13 mouse cellular contexts compared by ENCODE assay signal in the genomic region with DNA sequence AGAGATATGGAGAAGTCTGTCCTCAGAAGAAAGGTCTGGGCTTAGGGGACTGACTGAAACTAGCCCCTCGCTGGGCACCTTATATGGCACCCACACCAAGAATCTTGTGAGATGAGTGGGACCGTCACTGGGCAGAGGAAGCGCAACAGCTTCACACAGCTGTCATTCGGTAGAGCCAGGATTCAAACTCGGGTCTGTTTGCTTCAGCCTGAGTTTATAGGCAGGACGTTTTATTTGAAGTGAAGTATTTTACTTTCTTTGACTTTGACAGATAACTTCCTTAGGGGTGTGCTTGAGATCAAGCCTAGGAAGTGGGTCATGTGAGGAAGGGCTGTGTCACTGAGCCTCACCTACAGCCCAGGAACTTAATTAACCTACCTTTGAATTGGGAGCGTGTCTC. TPM values are rescaled to one million over a fixed set of nuclear protein-coding genes. Genes with fewer than 3 reads are reported as not detected.
DNase-seq lines count a peak whose midpoint lies in the region; ATAC-seq lines count a peak whose summit lies in the region.
"Had no signal": no experiment of that assay in that cellular context is flagged by ENCODE, and none has a peak within 500 bp of the region (broad histone marks: within the 10 kb centered on the region; RNA-seq: fewer than 3 reads in every experiment).

No protein-coding gene starts in this region.

- 0 out of 2 replicates have a peak overlapping the region, but pooled peaks have one; percentile 5 for H3K4me2 ChIP-seq in heart, embryonic 14.5 days (ENCODE audit: low read length)
- H3K4me2 ChIP-seq in liver, embryonic 13.5 days: 0 out of 2 replicates have a peak overlapping the region, but pooled peaks have one; percentile 13
- H3K4me2 ChIP-seq: embryonic facial prominence, embryonic 15.5 days had no signal

- H3K36me3 ChIP-seq in heart, embryonic 14.5 days (ENCODE audit: control insufficient read depth, insufficient read depth, low read length): peaks cover 71% of the 10 kb centered on the region
- H3K36me3 ChIP-seq in megakaryocyte, embryonic 14.5 days (replicated peaks; ENCODE audit: low read length): peaks cover 52% of the 10 kb centered on the region
- peaks cover 6% of the 10 kb centered on the region; the same call in 1 of the 2 replicates for H3K36me3 ChIP-seq in liver, embryonic 13.5 days

- no peaks in the 10 kb centered on the region for H3K27me3 ChIP-seq in heart, embryonic 14.5 days (ENCODE audit: control insufficient read depth, insufficient read depth, low read length)
- no peaks in the 10 kb centered on the region for H3K27me3 ChIP-seq in megakaryocyte, embryonic 14.5 days (replicated peaks)
- no peaks in the 10 kb centered on the region for H3K27me3 ChIP-seq in liver, embryonic 13.5 days
- H3K27me3 ChIP-seq: embryonic facial prominence, embryonic 15.5 days; neural tube, embryonic 13.5 days had no signal

- peaks cover 9 to 33% of the 10 kb centered on the region in 2 experiments for H3K4me1 ChIP-seq in heart, embryonic 14.5 days (ENCODE audit: control insufficient read depth in 2 of 2, insufficient read depth in 2 of 2, low read length in 2 of 2)
- peaks cover 73% of the 10 kb centered on the region for H3K4me1 ChIP-seq in megakaryocyte, embryonic 14.5 days
- H3K4me1 ChIP-seq in liver, embryonic 13.5 days (replicated peaks): peaks cover 55% of the 10 kb centered on the region

- H3K9ac ChIP-seq in heart, embryonic 14.5 days (ENCODE audit: low read length): no peak overlapping the region
- no peak overlapping the region for H3K9ac ChIP-seq in liver, embryonic 13.5 days
- H3K9ac ChIP-seq: embryonic facial prominence, embryonic 15.5 days; neural tube, embryonic 13.5 days had no signal

- no peaks in the 10 kb centered on the region for H3K9me3 ChIP-seq in heart, embryonic 14.5 days (ENCODE audit: control insufficient read depth, low read length)
- H3K9me3 ChIP-seq in megakaryocyte, embryonic 14.5 days: no peaks in the 10 kb centered on the region
- no peaks in the 10 kb centered on the region for H3K9me3 ChIP-seq in liver, embryonic 13.5 days (replicated peaks)
- H3K9me3 ChIP-seq: embryonic facial prominence, embryonic 15.5 days; neural tube, embryonic 13.5 days had no signal

- 84% methylated on average over 7 of the region's 7 CpGs for WGBS in heart, embryonic 14.5 days
- WGBS in liver, embryonic 13.5 days (ENCODE audit: insufficient replicate concordance): 61% methylated on average over 7 of the region's 7 CpGs

- no peak for ATAC-seq in heart, embryonic 14.5 days (ENCODE audit: insufficient number of reproducible peaks, insufficient read depth, low FRiP score, low read depth)
- no peak for ATAC-seq in megakaryocyte, adult 5-6 weeks (ENCODE audit: poor library complexity, severe bottlenecking)
- ATAC-seq in liver, embryonic 13.5 days (ENCODE audit: low read depth): no peak

- H3K4me3 ChIP-seq in heart, embryonic 14.5 days (ENCODE audit: control insufficient read depth in 1 of 2, insufficient read depth in 1 of 2, low read depth in 1 of 2, low read length in 2 of 2): no peak overlapping the region
- H3K4me3 ChIP-seq in megakaryocyte, embryonic 14.5 days (replicated peaks): peak overlapping the region; percentile 87
- no peak overlapping the region for H3K4me3 ChIP-seq in liver, embryonic 13.5 days (replicated peaks)
- H3K4me3 ChIP-seq: embryonic facial prominence, embryonic 15.5 days; neural tube, embryonic 13.5 days had no signal

- no peak for DNase-seq in heart, adult 11 months
- DNase-seq in liver, embryonic 13.5 days: no peak
- DNase-seq in thymus, postnatal 4 days: peak; percentile 40
- no peak for DNase-seq in Muller cell, postnatal 12 days (ENCODE audit: inconsistent ontology term)
- no peak for DNase-seq in spleen, postnatal 10 days (ENCODE audit: low spot score in 2 of 2)
- DNase-seq: cerebellum, postnatal 25 days; right cerebral cortex, adult 18-20 months had no signal

- H3K27ac ChIP-seq in heart, embryonic 14.5 days (replicated peaks in 1 of 2; ENCODE audit: control insufficient read depth in 1 of 2, insufficient read depth in 1 of 2, low read depth in 2 of 2, low read length in 2 of 2): peak overlapping the region; percentile 55 to 63
- peak overlapping the region; percentile 61 for H3K27ac ChIP-seq in liver, embryonic 13.5 days
- H3K27ac ChIP-seq: neural tube, embryonic 13.5 days had no signal

RNA-seq across cellular contexts. Expression of a gene that starts 4.8 kb away (rescaled TPM):
- polyA plus RNA-seq in heart, embryonic 14.5 days (2014; fragmentation: Nextera tagmentation; extraction: Ambion mirVana): 1.6 and 1.8 TPM in 2 replicates
- 3.6 and 5.8 TPM in 2 replicates for polyA plus RNA-seq in megakaryocyte, embryonic 14.5 days (2012; ENCODE audit: insufficient read depth, low replicate concordance)
- total RNA-seq in megakaryocyte, adult 5-6 weeks (2015): 1.6 and 2.0 TPM in 2 replicates
- 1.5 and 2.9 TPM in 2 replicates for total RNA-seq in megakaryocyte, adult 5-6 weeks (2017)
- polyA plus RNA-seq in liver, embryonic 13.5 days (2015; fragmentation: Nextera tagmentation; extraction: Ambion mirVana): 0.31 and 0.37 TPM in 2 replicates

RNA-seq across cellular contexts. Expression of a gene that starts 35.5 kb away (rescaled TPM):
- polyA plus RNA-seq in heart, embryonic 14.5 days (2014; fragmentation: Nextera tagmentation; extraction: Ambion mirVana): 16.0 and 16.1 TPM in 2 replicates
- polyA plus RNA-seq in megakaryocyte, embryonic 14.5 days (2012; ENCODE audit: insufficient read depth, low replicate concordance): 4.8 and 13.1 TPM in 2 replicates
- 5.8 and 6.0 TPM in 2 replicates for total RNA-seq in megakaryocyte, adult 5-6 weeks (2015)
- total RNA-seq in megakaryocyte, adult 5-6 weeks (2017): 6.4 and 9.7 TPM in 2 replicates
- polyA plus RNA-seq in liver, embryonic 13.5 days (2015; fragmentation: Nextera tagmentation; extraction: Ambion mirVana): 22.5 and 25.3 TPM in 2 replicates

RNA-seq across cellular contexts. Expression of a gene that starts 39.4 kb away (rescaled TPM):
- 4.6 and 5.3 TPM in 2 replicates for polyA plus RNA-seq in heart, embryonic 14.5 days (2014; fragmentation: Nextera tagmentation; extraction: Ambion mirVana)
- 7.8 TPM in 1 of 2 replicates, not detected in the other for polyA plus RNA-seq in megakaryocyte, embryonic 14.5 days (2012; ENCODE audit: insufficient read depth, low replicate concordance)
- 6.1 and 9.2 TPM in 2 replicates for total RNA-seq in megakaryocyte, adult 5-6 weeks (2015)
- 0.59 and 1.3 TPM in 2 replicates for total RNA-seq in megakaryocyte, adult 5-6 weeks (2017)
- 1.5 and 1.6 TPM in 2 replicates for polyA plus RNA-seq in liver, embryonic 13.5 days (2015; fragmentation: Nextera tagmentation; extraction: Ambion mirVana)
- total RNA-seq: megakaryocyte-erythroid progenitor cell, adult 5-6 weeks had no signal

RNA-seq across cellular contexts. Expression of a gene that starts 39.7 kb away (rescaled TPM):
- 39.4 and 40.0 TPM in 2 replicates for polyA plus RNA-seq in heart, embryonic 14.5 days (2014; fragmentation: Nextera tagmentation; extraction: Ambion mirVana)
- polyA plus RNA-seq in megakaryocyte, embryonic 14.5 days (2012; ENCODE audit: insufficient read depth, low replicate concordance): 2.0 and 2.2 TPM in 2 replicates
- 246 and 291 TPM in 2 replicates for total RNA-seq in megakaryocyte, adult 5-6 weeks (2015)
- 287 and 303 TPM in 2 replicates for total RNA-seq in megakaryocyte, adult 5-6 weeks (2017)
- polyA plus RNA-seq in liver, embryonic 13.5 days (2015; fragmentation: Nextera tagmentation; extraction: Ambion mirVana): 13.1 and 15.6 TPM in 2 replicates
